Mouse (Mus musculus) lung, embryonic 15.5 days (tissue): ENCODE measurements around the gene Mgl2. TPM values are rescaled to one million over a fixed set of nuclear protein-coding genes. Genes with fewer than 3 reads are reported as not detected.

ENCODE experiments used
- ATAC-seq: fragments of 200-750 bp; cut with Nextera tagmentation; 2 replicates; pipeline ENCODE4 v1.8.0; 2017; ENCODE audit warnings: moderate number of reproducible peaks, borderline replicate concordance; ENCODE audit not compliant: low FRiP score, low TSS enrichment; ENCODE audit errors: extremely low read depth
- H3K27ac ChIP-seq: fragments of 300-500 bp; sonication (generic); 2 replicates; pipeline ENCODE4 v1.5.1; 2015; ENCODE audit warnings: moderate library complexity, mild to moderate bottlenecking, inconsistent platforms
- H3K27me3 ChIP-seq: fragments of 300-500 bp; sonication (generic); 2 replicates; pipeline ENCODE4 v1.6.1; 2015; ENCODE audit warnings: inconsistent platforms
- H3K36me3 ChIP-seq: fragments of 300-500 bp; sonication (generic); 2 replicates; pipeline ENCODE4 v1.6.1; 2015; ENCODE audit warnings: inconsistent platforms
- H3K4me1 ChIP-seq: fragments of 300-500 bp; sonication (generic); 2 replicates; pipeline ENCODE4 v1.6.1; 2015; ENCODE audit warnings: inconsistent platforms
- H3K4me2 ChIP-seq: fragments of 300-500 bp; sonication (generic); 2 replicates; pipeline ENCODE4 v1.6.1; 2015; ENCODE audit warnings: inconsistent platforms, mild to moderate bottlenecking, moderate library complexity
- H3K4me3 ChIP-seq: fragments of 300-500 bp; sonication (generic); 2 replicates; pipeline ENCODE4 v1.5.1; 2015; ENCODE audit warnings: mild to moderate bottlenecking, inconsistent platforms
- H3K9ac ChIP-seq: fragments of 300-500 bp; sonication (generic); 2 replicates; pipeline ENCODE4 v1.6.1; 2015; ENCODE audit warnings: inconsistent platforms
- H3K9me3 ChIP-seq: fragments of 300-500 bp; sonication (generic); 2 replicates; pipeline ENCODE4 v1.6.1; 2016; ENCODE audit warnings: inconsistent platforms
- WGBS: fragments of 180-500 bp; shearing (Covaris S2); methylation state at CpG from one replicate; pipeline ENCODE4 v1.1.7; 2015; 5-methylcytosine and 5-hydroxymethylcytosine counted together
- polyA plus RNA-seq: library from polyadenylated mRNA; unstranded; fragments of >200 nt; fragmentation: Nextera tagmentation; extraction: Ambion mirVana; gene quantifications from 2 replicates; pipeline ENCODE4 v1.2.1, GENCODE M21; 2015

The Mgl2 gene
- polyA plus RNA-seq, 1 experiment from 2014 or later = 4.3 TPM

DNA sequence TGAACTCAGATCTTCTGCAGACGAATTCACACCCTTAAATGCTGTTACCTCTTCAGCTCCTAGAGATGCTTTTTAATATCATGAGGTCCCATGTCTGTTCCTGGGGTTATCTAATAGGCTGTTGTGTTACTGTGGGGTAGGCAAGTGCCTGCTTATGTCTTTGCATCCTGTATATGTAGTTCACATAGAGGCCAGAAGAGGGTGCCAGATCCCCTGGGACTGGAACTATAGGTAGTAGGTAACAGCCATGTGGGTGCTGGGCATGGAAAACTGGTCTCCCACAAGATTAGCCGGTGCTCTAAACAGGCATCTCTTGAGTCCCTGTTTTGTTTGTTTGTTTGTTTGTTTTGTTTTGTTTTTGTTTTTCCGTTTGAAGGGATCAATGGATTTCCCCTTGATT is 41.7 kb downstream of the Mgl2 start:
- Histone ChIP-seq H3K36me3 (no peaks in the 10 kb centered on the region), H3K9me3 (no peaks in the 10 kb centered on the region), H3K9ac (no peak overlapping the region), H3K27me3 (no peaks in the 10 kb centered on the region), H3K27ac (no peak overlapping the region), H3K4me2 (no peak overlapping the region), H3K4me1 (no peaks in the 10 kb centered on the region), H3K4me3 (no peak overlapping the region)
- 34% methylated on average over 3 of the region's 3 CpGs for WGBS
- no peak for ATAC-seq

- no peak for ATAC-seq
- H3K4me2 ChIP-seq = no peak overlapping the region
- no peak overlapping the region for H3K27ac ChIP-seq
- no peaks in the 10 kb centered on the region for H3K36me3 ChIP-seq
- H3K9ac ChIP-seq = no peak overlapping the region
- H3K4me1 ChIP-seq = no peaks in the 10 kb centered on the region
- H3K9me3 ChIP-seq = no peaks in the 10 kb centered on the region
- no peak overlapping the region for H3K4me3 ChIP-seq
- 43% methylated on average over 5 of the region's 5 CpGs for WGBS
- no peaks in the 10 kb centered on the region for H3K27me3 ChIP-seq
These were observed 42.2 kb downstream of the Mgl2 start for GRCm38 (mm10) chr11:70172298-70172697.

GRCm38 (mm10) chr11:70174491-70174890 is 44.4 kb downstream of the Mgl2 start:
- no peak for ATAC-seq
- H3K9ac ChIP-seq = no peak overlapping the region
- H3K36me3 ChIP-seq = no peaks in the 10 kb centered on the region
- H3K4me3 ChIP-seq = no peak overlapping the region
- no peaks in the 10 kb centered on the region for H3K9me3 ChIP-seq
- 66% methylated on average over 4 of the region's 4 CpGs for WGBS
- no peak overlapping the region for H3K27ac ChIP-seq
- peaks cover 5% of the 10 kb centered on the region; the same call in 1 of the 2 replicates for H3K27me3 ChIP-seq
- no peak overlapping the region for H3K4me2 ChIP-seq
- H3K4me1 ChIP-seq = no peaks in the 10 kb centered on the region

- no peaks in the 10 kb centered on the region for H3K4me1 ChIP-seq
- peaks cover 5% of the 10 kb centered on the region; the same call in 1 of the 2 replicates for H3K27me3 ChIP-seq
- WGBS = 67% methylated on average over 8 of the region's 8 CpGs
- no peak overlapping the region for H3K9ac ChIP-seq
- H3K36me3 ChIP-seq = no peaks in the 10 kb centered on the region
- H3K4me2 ChIP-seq = no peak overlapping the region
- H3K27ac ChIP-seq = no peak overlapping the region
- no peak for ATAC-seq
- H3K4me3 ChIP-seq = no peak overlapping the region
- no peaks in the 10 kb centered on the region for H3K9me3 ChIP-seq
These were observed 47.5 kb downstream of the Mgl2 start for GRCm38 (mm10) chr11:70177647-70178046.

GRCm38 (mm10) chr11:70178311-70178710 is 48.2 kb downstream of the Mgl2 start:
- 76% methylated on average over 11 of the region's 11 CpGs for WGBS
- Histone ChIP-seq H3K4me1 (no peaks in the 10 kb centered on the region), H3K27me3 (peaks cover 5% of the 10 kb centered on the region; the same call in 1 of the 2 replicates), H3K4me3 (no peak overlapping the region), H3K9ac (no peak overlapping the region), H3K4me2 (no peak overlapping the region), H3K9me3 (no peaks in the 10 kb centered on the region), H3K36me3 (no peaks in the 10 kb centered on the region), H3K27ac (no peak overlapping the region)
- ATAC-seq = no peak

DNA sequence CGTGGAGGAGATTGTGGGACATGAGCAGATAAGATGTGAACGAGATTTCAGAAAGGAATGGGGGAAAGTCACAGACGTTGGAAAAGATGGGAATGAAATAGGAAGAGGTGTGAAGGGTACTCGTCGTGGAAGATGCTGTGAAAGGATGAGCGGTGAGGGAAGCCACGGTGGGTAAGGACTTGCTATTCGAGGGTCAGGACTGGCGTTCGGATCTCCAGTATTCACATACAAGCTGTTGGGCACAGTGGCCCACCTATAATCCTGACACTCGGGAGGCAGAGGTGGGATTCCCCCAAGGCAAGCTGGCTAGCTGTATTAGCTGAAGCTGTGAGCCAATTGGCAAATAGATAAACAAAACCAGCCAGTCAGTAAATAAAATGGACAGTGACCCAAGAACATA is 48.6 kb downstream of the Mgl2 start:
- no peak overlapping the region for H3K4me2 ChIP-seq
- peaks cover 5% of the 10 kb centered on the region; the same call in 1 of the 2 replicates for H3K27me3 ChIP-seq
- no peak overlapping the region for H3K9ac ChIP-seq
- WGBS = 67% methylated on average over 11 of the region's 11 CpGs
- no peak for ATAC-seq
- no peaks in the 10 kb centered on the region for H3K36me3 ChIP-seq
- no peak overlapping the region for H3K4me3 ChIP-seq
- no peak overlapping the region for H3K27ac ChIP-seq
- H3K4me1 ChIP-seq = no peaks in the 10 kb centered on the region
- no peaks in the 10 kb centered on the region for H3K9me3 ChIP-seq

- Histone ChIP-seq H3K9ac (no peak overlapping the region), H3K4me2 (no peak overlapping the region), H3K4me3 (no peak overlapping the region), H3K9me3 (no peaks in the 10 kb centered on the region), H3K27me3 (peaks cover 5% of the 10 kb centered on the region; the same call in 1 of the 2 replicates), H3K4me1 (no peaks in the 10 kb centered on the region), H3K27ac (no peak overlapping the region), H3K36me3 (no peaks in the 10 kb centered on the region)
- WGBS = 31% methylated on average over 14 of the region's 14 CpGs
- ATAC-seq = no peak
These were observed 49.3 kb downstream of the Mgl2 start for GRCm38 (mm10) chr11:70179401-70179800.

DNA sequence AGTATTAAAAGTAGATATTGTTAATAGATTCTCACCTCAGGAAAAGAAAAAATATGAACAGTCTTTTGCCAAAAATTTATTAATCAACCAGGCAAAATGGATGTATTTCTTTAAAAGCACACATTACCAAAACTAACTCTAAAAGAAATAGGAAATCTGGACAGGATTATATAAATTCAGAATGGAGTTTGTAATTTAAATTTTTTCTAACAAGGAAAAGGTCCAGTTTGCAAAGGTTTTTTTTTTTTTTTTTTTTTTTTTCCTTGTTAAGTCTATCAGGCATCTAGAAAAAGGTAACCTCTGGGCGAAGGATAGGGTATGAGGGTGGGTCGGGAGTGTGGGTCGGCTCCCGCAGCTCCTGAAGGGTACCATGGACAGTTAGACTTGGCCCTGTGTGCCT is 50.4 kb downstream of the Mgl2 start:
- WGBS = 90% methylated on average over 4 of the region's 4 CpGs
- Histone ChIP-seq H3K4me1 (no peaks in the 10 kb centered on the region), H3K9ac (no peak overlapping the region), H3K27ac (no peak overlapping the region), H3K4me2 (no peak overlapping the region), H3K36me3 (no peaks in the 10 kb centered on the region), H3K27me3 (peaks cover 5% of the 10 kb centered on the region; the same call in 1 of the 2 replicates), H3K4me3 (no peak overlapping the region), H3K9me3 (no peaks in the 10 kb centered on the region)
- no peak for ATAC-seq

- Histone ChIP-seq H3K9me3 (no peaks in the 10 kb centered on the region), H3K27ac (no peak overlapping the region), H3K4me3 (no peak overlapping the region), H3K4me2 (no peak overlapping the region), H3K36me3 (no peaks in the 10 kb centered on the region), H3K4me1 (no peaks in the 10 kb centered on the region), H3K9ac (no peak overlapping the region), H3K27me3 (no peaks in the 10 kb centered on the region)
- ATAC-seq = no peak
- WGBS = 53% methylated on average over 7 of the region's 7 CpGs
These were observed 55.0 kb downstream of the Mgl2 start for GRCm38 (mm10) chr11:70185120-70185519.

Other genes starting within 250 kb of the Mgl2 start
- 8.1 and 8.6 TPM in 2 replicates for gene Kctd11, start 248.9 kb upstream of the Mgl2 start, polyA plus RNA-seq
- gene Acap1, start 234.8 kb upstream of the Mgl2 start, polyA plus RNA-seq = 1.4 and 5.0 TPM in 2 replicates
- 11.9 and 13.0 TPM in 2 replicates for gene 2810408A11Rik, start 229.3 kb upstream of the Mgl2 start, polyA plus RNA-seq
- gene Neurl4, start 229.3 kb upstream of the Mgl2 start, polyA plus RNA-seq = 7.1 and 8.0 TPM in 2 replicates
- 81.7 and 82.2 TPM in 2 replicates for gene Gps2, start 216.4 kb upstream of the Mgl2 start, polyA plus RNA-seq
- 1,673 and 1,693 TPM in 2 replicates for gene Eif5a, start 208.4 kb upstream of the Mgl2 start, polyA plus RNA-seq
- 2.8 and 3.0 TPM in 2 replicates for gene Ybx2, start 194.5 kb upstream of the Mgl2 start, polyA plus RNA-seq
- gene Slc2a4, start 182.1 kb upstream of the Mgl2 start, polyA plus RNA-seq = 18.0 and 20.6 TPM in 2 replicates
- 154 and 170 TPM in 2 replicates for gene Cldn7, start 165.6 kb upstream of the Mgl2 start, polyA plus RNA-seq
- 22.3 and 25.4 TPM in 2 replicates for gene Ctdnep1, start 149.2 kb upstream of the Mgl2 start, polyA plus RNA-seq
- 106 and 111 TPM in 2 replicates for gene Elp5, start 147.8 kb upstream of the Mgl2 start, polyA plus RNA-seq
- 453 and 455 TPM in 2 replicates for gene Gabarap, start 139.2 kb upstream of the Mgl2 start, polyA plus RNA-seq
- 75.0 and 78.2 TPM in 2 replicates for gene Phf23, start 134.6 kb upstream of the Mgl2 start, polyA plus RNA-seq
- gene Dvl2, start 129.7 kb upstream of the Mgl2 start, polyA plus RNA-seq = 34.7 and 40.3 TPM in 2 replicates
- 73.9 and 81.3 TPM in 2 replicates for gene Acadvl, start 114.9 kb upstream of the Mgl2 start, polyA plus RNA-seq
- 5.6 and 5.9 TPM in 2 replicates for gene Dlg4, start 113.4 kb upstream of the Mgl2 start, polyA plus RNA-seq
- 0.23 and 0.29 TPM in 2 replicates for gene Asgr1, start 76.2 kb upstream of the Mgl2 start, polyA plus RNA-seq
- 0.19 and 0.47 TPM in 2 replicates for gene Asgr2, start 37.7 kb upstream of the Mgl2 start, polyA plus RNA-seq
- 0.65 and 1.2 TPM in 2 replicates for gene Clec10a, start 25.9 kb downstream of the Mgl2 start, polyA plus RNA-seq
- gene Slc16a11, start 82.4 kb downstream of the Mgl2 start, polyA plus RNA-seq = 0.79 and 1.1 TPM in 2 replicates
- gene Slc16a13, start 90.7 kb downstream of the Mgl2 start, polyA plus RNA-seq = 5.5 and 6.0 TPM in 2 replicates
- gene Bcl6b, start 99.5 kb downstream of the Mgl2 start, polyA plus RNA-seq = 30.2 and 33.9 TPM in 2 replicates
- gene 0610010K14Rik, start 107.6 kb downstream of the Mgl2 start, polyA plus RNA-seq = 175 and 179 TPM in 2 replicates
- 10.8 and 11.0 TPM in 2 replicates for gene Gm21988, start 109.5 kb downstream of the Mgl2 start, polyA plus RNA-seq
- gene Rnasek, start 109.5 kb downstream of the Mgl2 start, polyA plus RNA-seq = 179 and 183 TPM in 2 replicates
- gene Alox12, start 125.0 kb downstream of the Mgl2 start, polyA plus RNA-seq = 7.0 TPM in 2 replicates
- gene Alox12e, start 192.3 kb downstream of the Mgl2 start, polyA plus RNA-seq = 0.34 and 1.7 TPM in 2 replicates
- gene Alox15, start 221.7 kb downstream of the Mgl2 start, polyA plus RNA-seq = 0.45 and 0.93 TPM in 2 replicates